8 mouse cellular contexts compared by ENCODE assay signal in the genomic region with DNA sequence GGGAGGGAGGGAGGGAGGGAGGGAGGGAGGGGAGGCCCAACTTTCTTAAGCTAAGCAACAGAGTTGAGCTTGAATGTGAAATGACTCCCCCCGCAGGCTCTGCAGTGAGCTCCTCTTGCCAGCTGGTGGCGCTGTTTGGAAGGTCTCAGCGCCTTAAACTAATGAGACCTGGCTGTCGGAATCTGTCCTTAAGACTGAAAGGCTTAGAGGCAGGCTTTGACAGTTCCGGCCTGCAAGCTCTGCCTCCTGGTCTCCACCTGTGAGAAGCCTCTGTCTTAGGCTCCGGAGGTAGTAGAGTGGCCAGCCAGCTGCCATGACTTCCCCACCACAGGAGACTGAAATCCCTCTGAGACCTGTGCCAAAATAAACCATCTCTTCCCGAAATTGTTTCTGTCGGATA. TPM values are rescaled to one million over a fixed set of nuclear protein-coding genes. Genes with fewer than 3 reads are reported as not detected.
DNase-seq lines count a peak whose midpoint lies in the region; ATAC-seq and TF ChIP-seq lines count a peak whose summit lies in the region.
"Had no signal": no experiment of that assay in that cellular context is flagged by ENCODE, and none has a peak within 500 bp of the region (broad histone marks: within the 10 kb centered on the region; RNA-seq: fewer than 3 reads in every experiment).

No protein-coding gene starts in this region.

- no peak overlapping the region for H3K4me3 ChIP-seq in E14TG2a.4 (replicated peaks; ENCODE audit: low read length)
- no peak overlapping the region for H3K4me3 ChIP-seq in heart, embryonic 10.5 days
- H3K4me3 ChIP-seq in lung, postnatal 0 days (ENCODE audit: low read depth, low read length) = no peak overlapping the region
- H3K4me3 ChIP-seq: limb, embryonic 15.5 days had no signal

- H3K9ac ChIP-seq in lung, postnatal 0 days (replicated peaks; ENCODE audit: low read depth) = no peak overlapping the region
- H3K9ac ChIP-seq: limb, embryonic 15.5 days had no signal

- no peaks in the 10 kb centered on the region for H3K9me3 ChIP-seq in E14TG2a.4 (ENCODE audit: low read length)
- no peaks in the 10 kb centered on the region for H3K9me3 ChIP-seq in heart, embryonic 10.5 days
- no peaks in the 10 kb centered on the region for H3K9me3 ChIP-seq in lung, postnatal 0 days (ENCODE audit: low read length)
- H3K9me3 ChIP-seq: limb, embryonic 15.5 days had no signal

- peak; percentile 56 for ATAC-seq in lung, postnatal 0 days

- DNase-seq in adrenal gland, postnatal 14 days = peak; percentile 85
- DNase-seq in embryo, embryonic 11.5 days (ENCODE audit: low read depth, low spot score) = peak; percentile 66
- peak; percentile 85 for DNase-seq in heart, embryonic 10.5 days (ENCODE audit: low spot score)
- peak; percentile 43 to 76 for DNase-seq in kidney, postnatal 36 days
- DNase-seq in lung, postnatal 0 days (ENCODE audit: low spot score) = peak; percentile 77
- peak; percentile 65 for DNase-seq in right cerebral cortex, postnatal 25 days

- no peak overlapping the region for H3K4me2 ChIP-seq in lung, postnatal 0 days (replicated peaks; ENCODE audit: low read depth, low read length)
- H3K4me2 ChIP-seq: limb, embryonic 15.5 days had no signal

- peak; percentile 91 for TF ChIP-seq CTCF in E14TG2a.4 (conservative IDR thresholded peaks at IDR 0.05; ENCODE audit: low read length)
- TF ChIP-seq CTCF in lung, postnatal 0 days (IDR thresholded peaks at IDR 0.05) = peak; percentile 83

- peaks cover 25% of the 10 kb centered on the region for H3K27me3 ChIP-seq in E14TG2a.4 (ENCODE audit: insufficient read depth, low read length)
- H3K27me3 ChIP-seq in heart, embryonic 10.5 days (ENCODE audit: insufficient read depth, poor library complexity, severe bottlenecking) = peaks cover 4% of the 10 kb centered on the region; the same call in 1 of the 2 replicates
- H3K27me3 ChIP-seq in lung, postnatal 0 days (replicated peaks; ENCODE audit: insufficient read depth, low read length) = no peaks in the 10 kb centered on the region
- H3K27me3 ChIP-seq: limb, embryonic 15.5 days had no signal

- no peaks in the 10 kb centered on the region for H3K36me3 ChIP-seq in E14TG2a.4 (ENCODE audit: insufficient read depth, low read length)
- no peaks in the 10 kb centered on the region for H3K36me3 ChIP-seq in heart, embryonic 10.5 days
- no peaks in the 10 kb centered on the region for H3K36me3 ChIP-seq in lung, postnatal 0 days (ENCODE audit: insufficient read depth, low read length)
- H3K36me3 ChIP-seq: limb, embryonic 15.5 days had no signal

- TF ChIP-seq EP300 in lung, postnatal 0 days (IDR thresholded peaks at IDR 0.05) = no peak

- peaks cover 24% of the 10 kb centered on the region for H3K4me1 ChIP-seq in E14TG2a.4 (replicated peaks; ENCODE audit: low read depth, low read length)
- peaks cover 15% of the 10 kb centered on the region for H3K4me1 ChIP-seq in heart, embryonic 10.5 days
- peaks cover 8% of the 10 kb centered on the region; the same call in 1 of the 2 replicates for H3K4me1 ChIP-seq in lung, postnatal 0 days (ENCODE audit: insufficient read depth, low read depth, low read length)

- 0 out of 2 replicates have a peak overlapping the region, but pooled peaks have one; percentile 4 for H3K27ac ChIP-seq in heart, embryonic 10.5 days
- H3K27ac ChIP-seq in lung, postnatal 0 days (ENCODE audit: low read length) = no peak overlapping the region
- H3K27ac ChIP-seq: limb, embryonic 15.5 days had no signal

- 19% methylated on average over 8 of the region's 8 CpGs for WGBS in heart, embryonic 10.5 days
- 15% methylated on average over 8 of the region's 8 CpGs for WGBS in lung, postnatal 0 days

RNA-seq across cellular contexts. Expression of a gene that starts 16.4 kb away (rescaled TPM):
- 1.3 and 16.9 TPM in 2 replicates for total RNA-seq in adrenal gland, postnatal 14 days (2021)
- 0.23 and 0.38 TPM in 2 replicates for polyA plus RNA-seq in heart, embryonic 10.5 days (2016; fragmentation: Nextera tagmentation; extraction: Ambion mirVana)
- polyA plus RNA-seq in lung, postnatal 0 days (2015; fragmentation: Nextera tagmentation; extraction: Ambion mirVana) = 1.2 and 2.2 TPM in 2 replicates
- polyA plus RNA-seq: limb, embryonic 15.5 days had no signal
